Mouse (Mus musculus) ES-E14 (cell line): Measurements from ENCODE around the gene Kdelr1.

Source experiments
- CHD2 ChIP-seq: IDR thresholded peaks from 2 replicates; pipeline ENCODE4 v1.6.1; 2014; ENCODE audit warnings: mild to moderate bottlenecking, low read depth, low read length, inconsistent platforms
- HCFC1 ChIP-seq: IDR thresholded peaks from 2 replicates; pipeline ENCODE4 v1.6.1; 2012; ENCODE audit warnings: low read length, inconsistent platforms, borderline replicate concordance; ENCODE audit not compliant: insufficient read depth
- ZC3H11A ChIP-seq: IDR thresholded peaks from 2 replicates; pipeline ENCODE4 v1.6.1; 2012; ENCODE audit warnings: low read depth, mild to moderate bottlenecking, inconsistent platforms, low read length, borderline replicate concordance

GRCm38 (mm10) chr7:45921242-45921621 lies 48.7 kb downstream of the Kdelr1 start, which contains the start of gene Emp3:
- TF ChIP-seq HCFC1 (no peak), ZC3H11A (no peak), CHD2 (no peak)
